Mouse (Mus musculus) fat pad, adult 2 months (tissue): ENCODE data around the gene Tbl3.
"Not testable (repeated sequence)": the region's sequence is repeated elsewhere in the genome, so short reads cannot be mapped to it uniquely, and the experiment has no call there.

Experiments
- DNase-seq: peaks from one replicate; pipeline ENCODE4 v3.0.0-alpha.2; 2011; ENCODE audit warnings: low read depth, low spot score; ENCODE audit errors: extremely low read depth

Tbl3 gene

DNA sequence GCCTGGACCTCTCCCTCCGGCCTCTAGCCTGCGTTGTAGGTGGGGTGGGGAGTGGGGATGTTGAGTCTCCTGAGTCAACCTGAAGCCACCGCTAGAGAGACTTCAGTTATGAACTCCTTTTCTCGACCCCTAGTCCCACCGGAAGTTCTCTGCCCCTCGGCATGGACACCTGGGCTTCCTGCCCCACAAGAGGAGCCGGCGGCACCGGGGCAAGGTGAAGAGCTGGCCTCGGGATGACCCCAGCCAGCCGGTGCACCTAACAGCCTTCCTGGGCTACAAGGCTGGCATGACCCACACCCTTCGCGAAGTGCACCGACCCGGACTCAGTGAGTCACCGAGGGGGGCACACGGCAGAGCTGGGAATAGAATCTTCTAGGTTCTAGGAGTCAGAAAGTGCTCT is 20.7 kb upstream of the Tbl3 start:
- no peak for DNase-seq

GRCm38 (mm10) chr17:24727618-24728017 is 20.2 kb upstream of the Tbl3 start, which contains the start of gene Rpl3l:
Rpl3l (plus strand) TSS chr17:24727820.
- no peak for DNase-seq

DNA sequence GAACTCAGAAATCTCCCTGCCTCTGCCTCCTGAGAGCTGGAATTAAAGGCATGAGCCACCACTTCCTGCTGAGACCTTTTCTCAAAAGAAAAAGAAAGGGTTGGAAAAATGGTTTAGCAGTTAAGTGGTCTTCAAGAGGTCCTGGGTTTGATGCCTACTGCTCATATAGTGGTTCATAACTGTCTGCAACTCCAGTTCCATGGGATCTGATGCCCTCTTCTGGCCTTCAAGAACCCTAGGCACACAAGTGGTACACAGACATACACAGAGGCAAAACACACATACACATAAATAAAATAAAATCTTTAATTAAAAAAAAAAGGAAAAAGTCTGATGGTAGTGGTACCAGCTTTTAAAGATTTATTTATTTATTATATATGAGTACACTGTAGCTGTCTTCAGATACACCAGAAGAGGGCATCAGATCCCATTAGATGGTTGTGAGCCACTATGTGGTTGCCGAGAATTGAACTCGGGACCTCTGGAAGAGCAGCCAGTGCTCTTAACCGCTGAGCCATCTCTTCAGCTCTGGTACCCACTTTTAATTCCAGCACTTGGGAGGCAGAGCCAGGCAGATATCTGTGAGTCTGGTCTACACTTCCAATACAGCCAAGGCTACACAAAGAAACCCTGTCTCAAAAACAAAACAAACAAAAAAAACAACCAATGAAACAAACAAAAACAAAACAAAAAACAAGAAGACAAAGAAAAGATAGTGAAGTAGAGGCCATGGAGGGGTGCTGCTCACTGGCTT is 18.4 kb upstream of the Tbl3 start:
- no peak for DNase-seq

DNA sequence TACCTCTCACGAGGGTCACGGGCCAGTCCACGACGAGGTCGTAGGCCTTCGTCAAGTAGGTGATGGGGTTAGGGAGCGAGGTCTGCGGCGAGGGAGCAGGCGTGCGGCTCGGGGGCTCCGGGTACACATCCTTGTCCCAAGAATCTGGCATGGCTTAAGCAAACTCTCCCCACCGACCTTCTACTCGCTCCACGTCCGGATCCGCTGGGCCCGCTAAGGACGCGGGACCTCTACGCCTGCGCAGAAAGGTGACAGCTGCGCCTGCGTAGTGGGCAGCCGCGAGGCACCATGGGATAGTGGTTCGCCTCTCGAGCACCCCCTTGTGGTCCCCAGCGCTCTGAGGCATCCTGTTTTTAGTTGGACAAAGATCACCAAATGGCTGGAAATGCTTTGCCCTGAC is 16.7 kb upstream of the Tbl3 start, which contains the start of gene Ndufb10:
TSS of gene Ndufb10 (minus strand) at position 295 of the 400 bp plus-strand sequence.
- DNase-seq = no peak

DNA sequence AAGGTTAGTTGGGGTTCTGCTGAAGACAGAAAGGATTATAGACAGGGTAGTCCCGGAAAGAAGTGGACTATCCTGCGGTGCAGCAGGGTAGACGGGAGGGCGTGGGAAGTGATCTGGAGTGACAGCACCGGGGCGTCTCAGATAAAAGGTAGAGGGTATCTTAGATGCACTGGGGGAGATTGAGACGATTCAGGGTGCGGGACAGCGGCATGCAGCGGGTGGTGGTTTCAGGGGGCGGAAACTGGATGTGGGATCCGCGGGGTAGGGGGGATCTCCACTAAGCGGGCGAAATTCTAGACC is 16.4 kb upstream of the Tbl3 start:
- DNase-seq = no peak

DNA sequence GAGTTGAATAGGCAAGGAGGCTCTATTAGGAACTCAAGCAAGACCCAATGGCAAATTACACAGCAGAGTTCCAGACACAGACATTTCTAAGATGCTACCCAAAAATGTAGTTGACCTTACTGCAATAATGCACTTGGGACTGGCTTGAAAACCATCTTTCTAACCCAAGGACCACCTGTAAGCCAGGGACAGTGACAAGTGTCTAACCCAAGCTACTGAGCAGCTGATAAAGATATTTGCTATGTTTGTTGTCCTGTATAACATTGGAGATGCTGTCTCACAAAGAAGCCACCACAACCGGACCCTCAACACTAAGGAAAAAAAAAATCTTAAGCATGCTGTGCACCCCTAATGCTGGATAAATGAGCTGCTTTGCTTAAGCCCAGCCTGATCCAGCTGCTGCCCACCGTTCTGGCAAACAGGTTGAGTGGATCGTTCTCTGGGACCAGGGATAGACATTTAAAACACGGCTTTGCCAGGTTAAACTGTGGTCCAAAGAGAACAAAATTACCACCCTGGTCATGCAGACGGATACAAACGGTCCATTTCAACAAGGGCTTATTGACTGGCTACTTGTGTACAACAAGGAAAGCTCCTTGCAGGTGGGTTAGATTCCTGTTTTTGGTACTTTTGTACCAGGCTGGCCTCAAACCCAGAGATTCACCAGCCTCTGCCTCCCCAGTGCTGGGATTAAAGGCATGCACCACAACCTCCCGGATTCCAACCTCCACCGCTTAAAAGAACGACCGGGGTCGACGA is 15.8 kb upstream of the Tbl3 start:
- no peak for DNase-seq

DNA sequence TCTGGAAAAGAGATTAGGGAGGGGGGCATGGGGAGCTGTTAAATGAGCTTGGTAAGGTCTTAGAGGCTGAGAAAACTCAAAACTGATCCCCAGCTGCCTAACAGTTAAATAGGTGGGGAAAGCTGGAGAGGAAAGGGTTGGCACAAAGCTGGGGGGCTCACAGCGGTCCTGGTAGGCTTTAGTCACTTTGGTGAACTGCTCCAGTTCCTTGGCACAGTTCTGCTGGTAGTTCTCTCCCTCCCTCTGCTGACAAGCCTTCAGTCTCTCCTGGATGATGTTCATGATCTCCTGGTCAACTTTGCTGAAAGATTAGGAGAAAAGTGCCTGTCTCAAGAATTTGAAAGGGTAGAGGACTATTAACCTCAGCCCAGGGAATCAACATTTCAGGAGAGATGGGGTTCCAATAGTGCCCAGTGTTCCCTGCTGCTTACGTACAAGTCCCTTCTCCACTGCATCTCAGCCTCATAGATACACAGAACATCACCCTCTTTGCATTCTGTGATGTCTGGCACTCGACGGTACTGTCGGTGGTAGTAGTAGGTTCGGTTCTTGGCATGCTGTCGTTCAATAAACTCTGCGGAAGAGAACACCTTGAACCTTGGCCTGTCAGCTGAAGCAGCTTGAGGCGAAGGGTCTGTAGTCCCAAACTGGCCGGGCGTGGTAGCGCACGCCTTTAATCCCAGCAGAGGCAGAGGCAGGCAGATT is 14.9 kb upstream of the Tbl3 start:
- no peak for DNase-seq

DNA sequence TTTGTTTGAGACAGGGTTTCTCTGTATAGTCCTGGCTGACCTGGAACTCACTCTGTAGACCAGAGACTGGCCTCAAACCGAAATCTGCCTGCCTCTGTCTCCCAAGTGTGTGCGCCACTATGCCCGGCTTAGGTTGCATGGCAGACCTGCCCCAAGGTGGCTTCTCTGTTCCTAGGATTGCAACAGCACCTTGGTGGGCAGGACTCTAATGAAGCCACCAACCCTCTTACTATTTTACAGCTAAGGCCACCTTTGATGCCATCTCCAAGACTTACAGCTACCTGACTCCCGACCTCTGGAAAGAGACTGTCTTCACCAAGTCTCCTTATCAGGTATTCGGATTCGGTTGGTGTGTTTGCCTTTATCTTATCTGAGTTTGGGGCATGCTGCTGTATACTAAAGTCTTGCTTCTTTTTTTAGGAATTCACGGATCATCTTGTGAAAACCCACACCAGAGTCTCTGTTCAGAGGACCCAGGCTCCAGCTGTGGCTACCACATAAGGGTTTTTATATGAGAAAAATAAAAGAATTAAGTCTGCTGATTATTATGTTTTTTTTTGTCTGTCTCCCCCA is 14.0 kb upstream of the Tbl3 start:
- not testable (repeated sequence) for DNase-seq

GRCm38 (mm10) chr17:24720616-24721015 is 13.2 kb upstream of the Tbl3 start:
- DNase-seq = not testable (repeated sequence)

DNA sequence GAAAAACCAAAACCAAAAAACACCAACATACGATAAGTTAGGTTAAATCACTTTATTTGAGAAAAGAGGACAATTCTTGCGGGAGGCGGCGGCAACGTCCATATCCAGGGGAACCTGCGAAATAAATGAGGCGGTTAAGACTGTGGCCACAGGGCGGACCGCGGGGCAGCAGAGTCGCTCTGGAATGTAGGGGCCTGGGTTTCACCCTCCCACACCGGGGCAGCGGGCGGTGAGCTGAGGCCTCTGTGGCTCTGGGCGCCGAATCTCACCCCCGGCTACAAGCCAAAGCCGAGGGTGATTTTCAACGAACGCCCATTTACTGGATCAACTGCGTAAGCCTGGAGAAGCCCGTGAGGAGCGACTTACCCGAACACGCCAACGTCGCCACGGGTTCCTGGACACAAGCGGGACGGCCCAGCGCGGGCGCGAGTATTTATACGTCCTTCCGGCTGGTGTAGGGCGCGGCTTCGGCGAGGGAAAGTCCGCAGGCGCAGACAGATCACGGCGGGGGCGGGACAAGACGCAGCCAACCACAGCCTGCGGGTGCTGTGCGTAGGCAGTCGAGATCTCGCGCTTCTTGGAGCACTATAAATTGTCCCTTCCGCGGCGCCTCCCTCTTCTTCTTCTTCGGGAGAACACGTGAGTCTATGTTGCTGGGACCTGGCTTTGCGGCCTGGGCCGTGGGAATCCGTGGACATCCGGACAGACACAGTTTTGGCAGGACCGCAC is 12.2 kb upstream of the Tbl3 start:
- peak; percentile 75 for DNase-seq

- not testable (repeated sequence) for DNase-seq
Measured at GRCm38 (mm10) chr17:24718938-24719337, 11.5 kb upstream of the Tbl3 start.

DNA sequence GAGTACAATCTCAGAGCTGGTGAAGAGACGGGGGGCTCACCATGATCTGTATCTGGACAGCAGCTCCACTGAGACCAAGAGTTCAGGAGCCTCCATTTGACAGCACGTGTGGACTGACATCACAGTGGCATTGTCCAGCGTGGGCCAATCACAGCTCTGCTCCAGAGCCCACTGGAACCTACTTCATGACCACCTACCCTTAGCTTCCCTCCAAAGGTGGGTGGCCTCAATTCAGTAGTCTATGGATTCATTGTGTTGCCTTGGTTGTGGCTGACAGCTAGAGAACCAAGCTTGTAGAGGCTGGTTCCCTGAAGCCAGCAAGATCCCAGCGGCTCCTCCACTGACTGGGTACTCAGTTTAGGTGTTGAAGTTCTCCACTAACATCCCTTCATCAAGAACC is 10.5 kb upstream of the Tbl3 start, which contains the start of the genes Rnf151 and Rps2:
TSS of gene Rnf151 (minus strand) at position 121 of the 400 bp plus-strand sequence.
TSS of gene Rps2 (plus strand) at position 174 of the 400 bp plus-strand sequence.
- DNase-seq = no peak

DNA sequence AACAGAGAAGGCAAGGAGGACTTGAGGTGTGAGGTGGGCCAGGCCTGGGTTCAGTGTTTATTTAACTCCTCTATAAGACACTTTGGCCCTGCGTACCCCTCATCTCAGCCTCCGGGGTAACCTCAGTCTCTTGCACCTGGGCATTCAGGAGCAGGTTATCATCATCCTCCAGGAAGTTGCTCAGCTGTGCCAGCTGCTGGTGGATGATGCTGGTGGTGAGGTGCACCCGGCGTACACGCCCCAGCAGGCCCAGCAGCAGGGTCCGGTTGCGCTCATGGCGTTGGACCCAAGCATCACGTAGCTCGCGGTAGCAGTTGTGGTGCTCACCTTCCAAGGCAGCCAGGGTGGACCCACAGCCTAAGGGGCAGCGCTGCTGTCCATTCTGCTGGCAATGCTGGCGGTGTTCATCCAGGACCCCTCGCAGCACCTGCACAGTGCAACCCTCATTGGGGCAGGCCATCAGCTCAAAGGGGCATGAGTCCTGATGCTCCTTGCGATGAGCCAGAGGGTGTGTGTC is 8.8 kb upstream of the Tbl3 start:
- DNase-seq = no peak

GRCm38 (mm10) chr17:24715556-24715955 is 8.1 kb upstream of the Tbl3 start:
- no peak for DNase-seq

DNA sequence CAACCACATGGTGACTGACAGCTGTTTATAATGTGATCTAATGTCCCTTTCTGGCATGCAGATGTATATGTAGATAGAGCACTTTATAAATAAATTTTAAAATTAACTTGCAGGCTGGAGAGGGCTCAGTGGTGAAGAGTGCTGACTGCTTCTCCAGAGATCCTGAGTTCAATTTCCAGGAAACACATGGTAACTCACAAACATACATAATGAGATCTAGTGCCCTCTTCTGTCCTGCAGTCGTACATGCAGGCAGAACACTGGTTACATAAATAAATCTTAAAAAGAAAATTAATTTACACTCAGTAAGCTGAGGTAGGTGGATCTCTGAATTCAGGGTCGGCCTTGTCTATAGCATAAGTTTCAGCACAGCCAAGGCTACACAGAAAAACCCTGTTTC is 1.2 kb upstream of the Tbl3 start:
- no peak for DNase-seq

- no peak for DNase-seq
Measured at GRCm38 (mm10) chr17:24707801-24708425, 453 bp upstream of the Tbl3 start.

DNA sequence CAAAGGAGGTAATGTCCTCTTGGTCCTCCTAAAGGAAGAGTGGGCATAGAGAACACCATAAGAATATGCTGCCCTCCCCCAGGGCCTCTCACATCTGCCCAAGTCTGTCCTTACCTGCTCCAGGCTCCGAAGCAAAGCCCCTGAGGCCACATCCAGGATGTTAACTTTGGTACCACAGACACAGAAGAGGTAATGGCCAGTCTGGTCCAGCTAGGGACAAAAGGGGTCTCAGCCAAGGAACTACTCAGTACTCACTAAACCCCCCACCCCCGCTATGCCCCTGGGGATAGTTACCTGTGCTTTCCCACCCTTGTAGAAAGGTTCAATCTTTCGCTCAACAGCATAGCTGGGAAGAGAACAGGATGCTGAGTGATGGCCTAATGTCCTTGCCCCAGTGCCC is 1.6 kb downstream of the Tbl3 start:
- no peak for DNase-seq

DNA sequence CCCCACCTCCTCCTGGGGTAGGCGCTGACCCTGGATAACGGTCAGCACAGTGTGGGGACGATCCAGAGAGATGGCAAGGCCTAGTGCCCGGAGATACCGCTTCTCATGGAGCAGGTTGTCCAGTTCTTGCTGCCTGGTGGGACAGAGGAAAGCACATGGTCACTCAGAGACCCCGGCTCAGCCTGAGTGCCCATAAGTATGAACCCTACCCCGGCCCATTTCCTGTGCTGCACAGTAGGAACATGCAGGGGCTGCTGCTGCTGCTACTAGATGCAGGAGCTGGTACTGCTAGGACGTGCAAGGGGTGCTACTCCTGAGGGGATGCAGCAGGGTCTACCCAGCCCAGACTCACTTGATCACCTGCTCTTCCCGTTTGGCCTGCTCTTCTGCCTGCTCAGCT is 6.2 kb downstream of the Tbl3 start:
- no peak for DNase-seq

DNA sequence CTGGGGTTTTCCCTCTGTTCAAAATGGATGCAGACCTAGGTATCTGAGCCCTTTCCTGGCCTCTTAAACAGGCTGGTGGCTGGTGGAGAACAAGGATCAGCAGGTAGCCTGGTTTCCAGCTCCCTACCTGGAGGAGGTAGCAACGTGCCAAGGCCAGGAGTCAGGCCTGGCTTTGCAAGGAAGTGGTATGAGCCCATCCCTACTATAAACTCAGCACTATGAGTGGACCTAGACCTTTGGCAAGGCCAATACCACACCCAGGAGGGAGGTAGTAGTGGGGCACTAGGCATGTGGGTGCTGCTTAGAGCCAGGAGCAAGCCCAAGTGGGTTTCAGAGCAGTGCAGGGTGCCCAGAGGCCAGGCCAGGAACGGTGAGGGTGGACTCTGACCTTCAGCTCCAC is 8.0 kb downstream of the Tbl3 start:
- no peak for DNase-seq

DNA sequence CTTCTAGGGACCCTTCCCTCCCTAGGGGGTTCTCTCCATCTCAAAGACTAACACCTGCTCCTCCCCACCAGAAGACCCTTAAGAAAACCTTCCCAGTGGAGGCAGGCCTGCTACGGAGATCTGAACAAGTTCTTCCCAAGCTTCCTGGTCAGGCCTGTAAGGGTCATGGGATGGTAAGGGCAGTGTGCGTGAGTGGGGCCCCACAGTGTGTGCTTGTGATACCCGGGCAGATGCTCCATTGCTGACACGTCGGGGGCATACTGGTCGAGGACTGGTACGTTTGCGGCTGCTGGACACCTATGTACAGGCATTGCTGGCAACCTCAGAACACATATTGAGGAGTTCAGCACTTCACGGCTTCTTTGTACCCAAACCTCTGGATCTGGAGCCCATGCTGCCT is 8.7 kb downstream of the Tbl3 start:
- no peak for DNase-seq
